ENCODE assay signal across 16 mouse cellular contexts in genomic region chr14:21194336-21194735, GRCm38 (mm10).
DNase-seq lines count a peak whose midpoint lies in the region; ATAC-seq lines count a peak whose summit lies in the region.
"Had no signal": no experiment of that assay in that cellular context is flagged by ENCODE, and none has a peak within 500 bp of the region (broad histone marks: within the 10 kb centered on the region; RNA-seq: fewer than 3 reads in every experiment).

No protein-coding gene starts in this region.

- H3K4me3 ChIP-seq in embryonic facial prominence, embryonic 13.5 days, result no peak overlapping the region
- no peak overlapping the region for H3K4me3 ChIP-seq in embryonic facial prominence, embryonic 10.5 days
- H3K4me3 ChIP-seq in midbrain, embryonic 11.5 days (ENCODE audit: low read depth, low read length), result no peak overlapping the region
- no peak overlapping the region for H3K4me3 ChIP-seq in midbrain, embryonic 15.5 days
- H3K4me3 ChIP-seq in embryonic facial prominence, embryonic 14.5 days (ENCODE audit: low read depth, low read length), result no peak overlapping the region
- no peak overlapping the region for H3K4me3 ChIP-seq in neural tube, embryonic 13.5 days
- no peak overlapping the region for H3K4me3 ChIP-seq in kidney, embryonic 16.5 days (ENCODE audit: low read length)
- H3K4me3 ChIP-seq: embryonic facial prominence, embryonic 12.5 days; heart, embryonic 15.5 days; liver, embryonic 12.5 days had no signal

- no peak overlapping the region; the same call in 1 of the 2 replicates for H3K4me2 ChIP-seq in embryonic facial prominence, embryonic 13.5 days
- H3K4me2 ChIP-seq in midbrain, embryonic 11.5 days, result no peak overlapping the region
- H3K4me2 ChIP-seq in midbrain, embryonic 15.5 days, result no peak overlapping the region
- no peak overlapping the region for H3K4me2 ChIP-seq in embryonic facial prominence, embryonic 14.5 days (ENCODE audit: low read depth, low read length)
- no peak overlapping the region for H3K4me2 ChIP-seq in neural tube, embryonic 13.5 days
- no peak overlapping the region for H3K4me2 ChIP-seq in kidney, embryonic 16.5 days (replicated peaks; ENCODE audit: low read depth, low read length)
- H3K4me2 ChIP-seq: embryonic facial prominence, embryonic 12.5 days; heart, embryonic 15.5 days; liver, embryonic 12.5 days had no signal

- peaks cover 6% of the 10 kb centered on the region; the same call in 1 of the 2 replicates for H3K4me1 ChIP-seq in embryonic facial prominence, embryonic 13.5 days
- H3K4me1 ChIP-seq in embryonic facial prominence, embryonic 10.5 days, result no peaks in the 10 kb centered on the region
- no peaks in the 10 kb centered on the region for H3K4me1 ChIP-seq in midbrain, embryonic 11.5 days (ENCODE audit: control insufficient read depth, insufficient read depth, low read length)
- no peaks in the 10 kb centered on the region for H3K4me1 ChIP-seq in midbrain, embryonic 15.5 days
- H3K4me1 ChIP-seq in embryonic facial prominence, embryonic 14.5 days (ENCODE audit: control insufficient read depth, insufficient read depth, low read length), result peaks cover 4% of the 10 kb centered on the region; the same call in 1 of the 2 replicates
- H3K4me1 ChIP-seq in neural tube, embryonic 13.5 days (replicated peaks), result peaks cover 9% of the 10 kb centered on the region
- 0 out of 2 replicates have a peak, but pooled peaks cover 3% of the 10 kb centered on the region for H3K4me1 ChIP-seq in kidney, embryonic 16.5 days (ENCODE audit: insufficient read depth, low read length)
- H3K4me1 ChIP-seq: embryonic facial prominence, embryonic 12.5 days; liver, embryonic 12.5 days had no signal

- H3K9me3 ChIP-seq in embryonic facial prominence, embryonic 13.5 days, result no peaks in the 10 kb centered on the region
- no peaks in the 10 kb centered on the region for H3K9me3 ChIP-seq in embryonic facial prominence, embryonic 10.5 days
- no peaks in the 10 kb centered on the region for H3K9me3 ChIP-seq in midbrain, embryonic 11.5 days (ENCODE audit: control insufficient read depth, low read length)
- H3K9me3 ChIP-seq in midbrain, embryonic 15.5 days, result no peaks in the 10 kb centered on the region
- no peaks in the 10 kb centered on the region for H3K9me3 ChIP-seq in embryonic facial prominence, embryonic 14.5 days (ENCODE audit: control insufficient read depth, low read length)
- H3K9me3 ChIP-seq in neural tube, embryonic 13.5 days, result no peaks in the 10 kb centered on the region
- H3K9me3 ChIP-seq in kidney, embryonic 16.5 days (ENCODE audit: low read length), result no peaks in the 10 kb centered on the region
- H3K9me3 ChIP-seq: embryonic facial prominence, embryonic 12.5 days; heart, embryonic 15.5 days; liver, embryonic 12.5 days had no signal

- 71% methylated on average over 6 of the region's 6 CpGs for WGBS in embryonic facial prominence, embryonic 13.5 days
- 87% methylated on average over 6 of the region's 6 CpGs for WGBS in embryonic facial prominence, embryonic 10.5 days
- WGBS in midbrain, embryonic 11.5 days, result 85% methylated on average over 6 of the region's 6 CpGs
- WGBS in midbrain, embryonic 15.5 days, result 70% methylated on average over 6 of the region's 6 CpGs
- WGBS in embryonic facial prominence, embryonic 14.5 days, result 63% methylated on average over 6 of the region's 6 CpGs
- 67% methylated on average over 6 of the region's 6 CpGs for WGBS in neural tube, embryonic 13.5 days
- WGBS in kidney, embryonic 16.5 days, result 60% methylated on average over 6 of the region's 6 CpGs

- no peak for DNase-seq in embryonic facial prominence, embryonic 10.5 days (ENCODE audit: low spot score)
- DNase-seq in midbrain, embryonic 11.5 days (ENCODE audit: low spot score, missing footprints), result peak; percentile 56
- no peak for DNase-seq in embryonic facial prominence, embryonic 14.5 days (ENCODE audit: low spot score)
- DNase-seq in frontal cortex, postnatal 36 days (ENCODE audit: low spot score in 2 of 2), result no peak
- DNase-seq: adrenal gland, adult 2 months; cerebellum, postnatal 14 days; gastrocnemius, postnatal 36 days; kidney, postnatal 10 days; right cerebral cortex, postnatal 4 days had no signal

- H3K27me3 ChIP-seq in embryonic facial prominence, embryonic 13.5 days, result no peaks in the 10 kb centered on the region
- H3K27me3 ChIP-seq in embryonic facial prominence, embryonic 10.5 days (replicated peaks; ENCODE audit: low read depth, poor library complexity, severe bottlenecking), result no peaks in the 10 kb centered on the region
- H3K27me3 ChIP-seq in midbrain, embryonic 11.5 days (ENCODE audit: control insufficient read depth, insufficient read depth, low read length), result no peaks in the 10 kb centered on the region
- no peaks in the 10 kb centered on the region for H3K27me3 ChIP-seq in midbrain, embryonic 15.5 days (replicated peaks)
- no peaks in the 10 kb centered on the region for H3K27me3 ChIP-seq in embryonic facial prominence, embryonic 14.5 days (replicated peaks; ENCODE audit: control insufficient read depth, insufficient read depth, low read length)
- H3K27me3 ChIP-seq in neural tube, embryonic 13.5 days, result no peaks in the 10 kb centered on the region
- no peaks in the 10 kb centered on the region for H3K27me3 ChIP-seq in kidney, embryonic 16.5 days (ENCODE audit: insufficient read depth, low read length)
- H3K27me3 ChIP-seq: embryonic facial prominence, embryonic 12.5 days; heart, embryonic 15.5 days; liver, embryonic 12.5 days had no signal

- ATAC-seq in embryonic facial prominence, embryonic 13.5 days (ENCODE audit: insufficient number of reproducible peaks, insufficient read depth, low FRiP score, low TSS enrichment, low read depth), result no peak
- no peak for ATAC-seq in midbrain, embryonic 11.5 days (ENCODE audit: low FRiP score)
- ATAC-seq in midbrain, embryonic 15.5 days (replicated peaks), result no peak
- ATAC-seq in embryonic facial prominence, embryonic 14.5 days (ENCODE audit: low read depth), result no peak
- no peak for ATAC-seq in neural tube, embryonic 13.5 days (ENCODE audit: low read depth)
- ATAC-seq in kidney, embryonic 16.5 days (ENCODE audit: low FRiP score, low TSS enrichment), result no peak
- ATAC-seq: liver, embryonic 12.5 days had no signal

- H3K27ac ChIP-seq in embryonic facial prominence, embryonic 13.5 days, result peak overlapping the region; percentile 68
- H3K27ac ChIP-seq in embryonic facial prominence, embryonic 10.5 days (replicated peaks), result no peak overlapping the region
- H3K27ac ChIP-seq in midbrain, embryonic 11.5 days (ENCODE audit: low read depth, low read length), result no peak overlapping the region
- no peak overlapping the region for H3K27ac ChIP-seq in midbrain, embryonic 15.5 days
- peak overlapping the region; percentile 48; the same call in 1 of the 2 replicates for H3K27ac ChIP-seq in embryonic facial prominence, embryonic 14.5 days (replicated peaks; ENCODE audit: low read depth, low read length)
- peak overlapping the region; percentile 55; the same call in 1 of the 2 replicates for H3K27ac ChIP-seq in neural tube, embryonic 13.5 days (replicated peaks)
- no peak overlapping the region for H3K27ac ChIP-seq in kidney, embryonic 16.5 days (ENCODE audit: low read length)
- H3K27ac ChIP-seq: embryonic facial prominence, embryonic 12.5 days; heart, embryonic 15.5 days; liver, embryonic 12.5 days had no signal

- no peaks in the 10 kb centered on the region for H3K36me3 ChIP-seq in embryonic facial prominence, embryonic 13.5 days
- no peaks in the 10 kb centered on the region for H3K36me3 ChIP-seq in embryonic facial prominence, embryonic 10.5 days (replicated peaks)
- H3K36me3 ChIP-seq in midbrain, embryonic 11.5 days (ENCODE audit: control insufficient read depth, insufficient read depth, low read length), result no peaks in the 10 kb centered on the region
- H3K36me3 ChIP-seq in midbrain, embryonic 15.5 days (replicated peaks), result no peaks in the 10 kb centered on the region
- no peaks in the 10 kb centered on the region for H3K36me3 ChIP-seq in embryonic facial prominence, embryonic 14.5 days (ENCODE audit: control insufficient read depth, insufficient read depth, low read length)
- H3K36me3 ChIP-seq in neural tube, embryonic 13.5 days, result no peaks in the 10 kb centered on the region
- H3K36me3 ChIP-seq in kidney, embryonic 16.5 days (ENCODE audit: insufficient read depth, low read length), result no peaks in the 10 kb centered on the region
- H3K36me3 ChIP-seq: embryonic facial prominence, embryonic 12.5 days; heart, embryonic 15.5 days had no signal

- H3K9ac ChIP-seq in embryonic facial prominence, embryonic 13.5 days, result no peak overlapping the region
- no peak overlapping the region for H3K9ac ChIP-seq in midbrain, embryonic 11.5 days (ENCODE audit: low read length)
- no peak overlapping the region for H3K9ac ChIP-seq in midbrain, embryonic 15.5 days
- no peak overlapping the region for H3K9ac ChIP-seq in embryonic facial prominence, embryonic 14.5 days (ENCODE audit: low read depth, low read length)
- no peak overlapping the region for H3K9ac ChIP-seq in neural tube, embryonic 13.5 days
- H3K9ac ChIP-seq in kidney, embryonic 16.5 days (replicated peaks; ENCODE audit: low read length), result no peak overlapping the region
- H3K9ac ChIP-seq: embryonic facial prominence, embryonic 12.5 days; heart, embryonic 15.5 days; liver, embryonic 12.5 days had no signal

Comparison
In these comparisons a context has a peak if more than half of its experiments do, and no peak if none do; other contexts are left out.
1. H3K27ac ChIP-seq: peak in embryonic facial prominence, embryonic 13.5 days (single experiment), embryonic facial prominence, embryonic 14.5 days (single experiment) and neural tube, embryonic 13.5 days (single experiment); none in embryonic facial prominence, embryonic 10.5 days (single experiment), midbrain, embryonic 11.5 days (single experiment), midbrain, embryonic 15.5 days (single experiment) and kidney, embryonic 16.5 days (single experiment).